Mouse (Mus musculus) forebrain, embryonic 11.5 days (tissue): ENCODE measurements around the gene Tenm3. TPM values are rescaled to one million over a fixed set of nuclear protein-coding genes. Genes with fewer than 3 reads are reported as not detected.
A peak's percentile ranks its signal among the peaks of the same experiment; 100 is the strongest.

Experiments used
- ATAC-seq: fragments of 200-750 bp; cut with Nextera tagmentation; replicated peaks from 2 replicates; pipeline ENCODE4 v1.8.0; 2017; ENCODE audit warnings: moderate TSS enrichment; ENCODE audit not compliant: low FRiP score
- DNase-seq: peaks from one replicate; pipeline ENCODE4 v3.0.0-alpha.2; 2017; ENCODE audit warnings: low spot score
- H3K27ac ChIP-seq: fragments of 300-500 bp; sonication (generic); 2 replicates; pipeline ENCODE4 v1.5.1; 2014; ENCODE audit warnings: low read depth, low read length
- H3K27me3 ChIP-seq: fragments of 300-500 bp; sonication (generic); 2 replicates; pipeline ENCODE4 v1.6.1; 2014; ENCODE audit warnings: mild to moderate bottlenecking, low read length, mixed read lengths; ENCODE audit not compliant: control insufficient read depth, insufficient read depth
- H3K36me3 ChIP-seq: fragments of 300-500 bp; sonication (generic); 2 replicates; pipeline ENCODE4 v1.6.1; 2014; ENCODE audit warnings: mild to moderate bottlenecking, low read length, moderate library complexity, mixed read lengths; ENCODE audit not compliant: control insufficient read depth, insufficient read depth
- H3K4me1 ChIP-seq: fragments of 300-500 bp; sonication (generic); replicated peaks from 2 replicates; pipeline ENCODE4 v1.6.1; 2014; ENCODE audit warnings: low read length, mixed read lengths; ENCODE audit not compliant: control insufficient read depth, insufficient read depth
- H3K4me2 ChIP-seq: fragments of 300-500 bp; sonication (generic); 2 replicates; pipeline ENCODE4 v1.6.1; 2014; ENCODE audit warnings: low read depth, mild to moderate bottlenecking, low read length, moderate library complexity, mixed read lengths; ENCODE audit not compliant: severe bottlenecking
- H3K4me3 ChIP-seq: fragments of 300-500 bp; sonication (generic); 2 replicates; pipeline ENCODE4 v1.5.1; 2014; ENCODE audit warnings: low read depth, low read length
- H3K9ac ChIP-seq: fragments of 300-500 bp; sonication (generic); 2 replicates; pipeline ENCODE4 v1.6.1; 2014; ENCODE audit warnings: low read length
- H3K9me3 ChIP-seq: fragments of 300-500 bp; sonication (generic); 2 replicates; pipeline ENCODE4 v1.6.1; 2016; ENCODE audit warnings: low read length, mixed read lengths; ENCODE audit not compliant: control insufficient read depth
- WGBS: fragments of 180-500 bp; shearing (Covaris S2); extraction: QIAGEN DNeasy Blood & Tissue Kit; methylation state at CpG from one replicate; pipeline ENCODE4 v1.1.7; 2014; 5-methylcytosine and 5-hydroxymethylcytosine counted together
- polyA plus RNA-seq: library from polyadenylated mRNA; unstranded; fragments of >200 nt; fragmentation: Nextera tagmentation; extraction: Ambion mirVana; gene quantifications from 2 replicates; pipeline ENCODE4 v1.2.1, GENCODE M21; 2014

Gene Tenm3
- polyA plus RNA-seq, 1 experiment from 2014 or later, result 48.1 TPM

- Histone ChIP-seq H3K4me3 (no peak overlapping the region), H3K9ac (no peak overlapping the region), H3K27me3 (no peaks in the 10 kb centered on the region), H3K27ac (no peak overlapping the region), H3K9me3 (no peaks in the 10 kb centered on the region), H3K4me1 (no peaks in the 10 kb centered on the region), H3K4me2 (no peak overlapping the region), H3K36me3 (no peaks in the 10 kb centered on the region)
- 93% methylated on average over 15 of the region's 15 CpGs for WGBS
- DNase-seq (no peak), ATAC-seq (no peak)
Measured at GRCm38 (mm10) chr8:48603165-48603840, 240.4 kb downstream of the Tenm3 start.

- Histone ChIP-seq H3K27ac (no peak overlapping the region), H3K27me3 (no peaks in the 10 kb centered on the region), H3K9me3 (no peaks in the 10 kb centered on the region), H3K4me2 (no peak overlapping the region), H3K4me1 (no peaks in the 10 kb centered on the region), H3K36me3 (no peaks in the 10 kb centered on the region), H3K4me3 (no peak overlapping the region), H3K9ac (no peak overlapping the region)
- ATAC-seq, result no peak
- DNase-seq, result no peak
- 90% methylated on average over 4 of the region's 4 CpGs for WGBS
Measured at GRCm38 (mm10) chr8:48601621-48602020, 242.1 kb downstream of the Tenm3 start.

GRCm38 (mm10) chr8:48599028-48599427 lies 244.7 kb downstream of the Tenm3 start:
- Histone ChIP-seq H3K27ac (no peak overlapping the region), H3K4me3 (no peak overlapping the region), H3K4me1 (no peaks in the 10 kb centered on the region), H3K9ac (no peak overlapping the region), H3K36me3 (no peaks in the 10 kb centered on the region), H3K4me2 (no peak overlapping the region), H3K9me3 (no peaks in the 10 kb centered on the region), H3K27me3 (no peaks in the 10 kb centered on the region)
- no peak for ATAC-seq
- WGBS, result 69% methylated on average over 4 of the region's 4 CpGs
- DNase-seq, result no peak

GRCm38 (mm10) chr8:48596332-48596731 lies 247.4 kb downstream of the Tenm3 start:
- no peaks in the 10 kb centered on the region for H3K36me3 ChIP-seq
- no peak overlapping the region for H3K4me2 ChIP-seq
- H3K27me3 ChIP-seq, result no peaks in the 10 kb centered on the region
- H3K9ac ChIP-seq, result no peak overlapping the region
- H3K4me1 ChIP-seq, result no peaks in the 10 kb centered on the region
- ATAC-seq (no peak), DNase-seq (no peak)
- no peak overlapping the region for H3K27ac ChIP-seq
- H3K4me3 ChIP-seq, result no peak overlapping the region
- WGBS, result 92% methylated on average over 14 of the region's 14 CpGs
- no peaks in the 10 kb centered on the region for H3K9me3 ChIP-seq

- no peak for ATAC-seq
Measured at GRCm38 (mm10) chr8:48591818-48592217, 251.9 kb downstream of the Tenm3 start.

GRCm38 (mm10) chr8:48579732-48580131 lies 264.0 kb downstream of the Tenm3 start:
- Histone ChIP-seq H3K4me2 (0 out of 2 replicates have a peak overlapping the region, but pooled peaks have one; percentile 8), H3K4me1 (peaks cover 11% of the 10 kb centered on the region), H3K27ac (no peak overlapping the region), H3K9ac (no peak overlapping the region), H3K4me3 (no peak overlapping the region), H3K36me3 (no peaks in the 10 kb centered on the region), H3K9me3 (no peaks in the 10 kb centered on the region), H3K27me3 (no peaks in the 10 kb centered on the region)
- DNase-seq, result no peak
- no peak for ATAC-seq
- WGBS, result 10% methylated on average over 6 of the region's 6 CpGs

More at GRCm38 (mm10) chr8:48591818-48592217, 251.9 kb downstream of the Tenm3 start:
- Histone ChIP-seq H3K4me1 (no peaks in the 10 kb centered on the region; the same call in 1 of the 2 replicates), H3K27ac (no peak overlapping the region), H3K36me3 (no peaks in the 10 kb centered on the region; the same call in 1 of the 2 replicates), H3K27me3 (no peaks in the 10 kb centered on the region), H3K9ac (no peak overlapping the region), H3K9me3 (no peaks in the 10 kb centered on the region), H3K4me3 (no peak overlapping the region), H3K4me2 (no peak overlapping the region)
- 46% methylated on average over 5 of the region's 5 CpGs for WGBS
- DNase-seq, result no peak

- H3K27ac ChIP-seq, result no peak overlapping the region
- no peak overlapping the region for H3K4me2 ChIP-seq
- H3K27me3 ChIP-seq, result no peaks in the 10 kb centered on the region
- H3K9me3 ChIP-seq, result no peaks in the 10 kb centered on the region
- peaks cover 11% of the 10 kb centered on the region for H3K4me1 ChIP-seq
- no peak for DNase-seq
- H3K36me3 ChIP-seq, result no peaks in the 10 kb centered on the region
- no peak overlapping the region for H3K9ac ChIP-seq
- ATAC-seq, result no peak
- WGBS, result 1% methylated on average over 8 of the region's 8 CpGs
- H3K4me3 ChIP-seq, result no peak overlapping the region
Measured at GRCm38 (mm10) chr8:48579144-48579543, 264.6 kb downstream of the Tenm3 start.

GRCm38 (mm10) chr8:48572941-48573340 lies 270.8 kb downstream of the Tenm3 start:
- Histone ChIP-seq H3K27ac (no peak overlapping the region), H3K27me3 (no peaks in the 10 kb centered on the region), H3K4me3 (no peak overlapping the region), H3K36me3 (no peaks in the 10 kb centered on the region), H3K4me1 (peaks cover under 1% of the 10 kb centered on the region; the same call in 1 of the 2 replicates), H3K9me3 (no peaks in the 10 kb centered on the region), H3K4me2 (no peak overlapping the region), H3K9ac (no peak overlapping the region)
- DNase-seq, result no peak
- WGBS, result 91% methylated on average over 1 of the region's 1 CpGs
- no peak for ATAC-seq

GRCm38 (mm10) chr8:48572345-48572744 lies 271.4 kb downstream of the Tenm3 start:
- H3K36me3 ChIP-seq, result no peaks in the 10 kb centered on the region
- no peak overlapping the region for H3K27ac ChIP-seq
- ATAC-seq, result no peak
- 96% methylated on average over 2 of the region's 2 CpGs for WGBS
- H3K9me3 ChIP-seq, result no peaks in the 10 kb centered on the region
- H3K4me2 ChIP-seq, result no peak overlapping the region
- H3K4me1 ChIP-seq, result peaks cover 4% of the 10 kb centered on the region; the same call in 1 of the 2 replicates
- H3K27me3 ChIP-seq, result no peaks in the 10 kb centered on the region
- no peak overlapping the region for H3K4me3 ChIP-seq
- no peak for DNase-seq
- H3K9ac ChIP-seq, result no peak overlapping the region
